Mouse (Mus musculus) midbrain, embryonic 16.5 days (tissue): Measurements from ENCODE around the gene Afap1. TPM values are rescaled to one million over a fixed set of nuclear protein-coding genes. Genes with fewer than 3 reads are reported as not detected.

Experiments
- ATAC-seq: fragments of 200-750 bp; cut with Nextera tagmentation; 2 replicates; pipeline ENCODE4 v1.8.0; 2017; ENCODE audit warnings: moderate TSS enrichment
- H3K27ac ChIP-seq: fragments of 300-500 bp; sonication (generic); 2 replicates; pipeline ENCODE4 v1.5.1; 2014; ENCODE audit warnings: mild to moderate bottlenecking, low read length, mixed read lengths
- H3K27me3 ChIP-seq: fragments of 300-500 bp; sonication (generic); 2 replicates; pipeline ENCODE4 v1.6.1; 2014; ENCODE audit warnings: low read depth, low read length, mixed read lengths; ENCODE audit not compliant: control insufficient read depth, insufficient read depth
- H3K36me3 ChIP-seq: fragments of 300-500 bp; sonication (generic); 2 replicates; pipeline ENCODE4 v1.6.1; 2014; ENCODE audit warnings: mild to moderate bottlenecking, low read length, moderate library complexity, mixed read lengths; ENCODE audit not compliant: control insufficient read depth, insufficient read depth
- H3K4me1 ChIP-seq: fragments of 300-500 bp; sonication (generic); 2 replicates; pipeline ENCODE4 v1.6.1; 2014; ENCODE audit warnings: mild to moderate bottlenecking, low read length, mixed read lengths; ENCODE audit not compliant: control insufficient read depth, insufficient read depth
- H3K4me2 ChIP-seq: fragments of 300-500 bp; sonication (generic); 2 replicates; pipeline ENCODE4 v1.6.1; 2014; ENCODE audit warnings: mild to moderate bottlenecking, low read length, mixed read lengths
- H3K4me3 ChIP-seq: fragments of 300-500 bp; sonication (generic); 2 replicates; pipeline ENCODE4 v1.5.1; 2014; ENCODE audit warnings: low read depth, mild to moderate bottlenecking, low read length, moderate library complexity, mixed read lengths
- H3K9ac ChIP-seq: fragments of 300-500 bp; sonication (generic); 2 replicates; pipeline ENCODE4 v1.6.1; 2014; ENCODE audit warnings: low read depth, low read length, mixed read lengths
- H3K9me3 ChIP-seq: fragments of 300-500 bp; sonication (generic); replicated peaks from 2 replicates; pipeline ENCODE4 v1.6.1; 2014; ENCODE audit warnings: mild to moderate bottlenecking, low read length, mixed read lengths; ENCODE audit not compliant: control insufficient read depth, poor library complexity, severe bottlenecking
- WGBS: fragments of 180-500 bp; shearing (Covaris S2); extraction: QIAGEN DNeasy Blood & Tissue Kit; methylation state at CpG from one replicate; pipeline ENCODE4 v1.1.7; 2014; 5-methylcytosine and 5-hydroxymethylcytosine counted together
- polyA plus RNA-seq: library from polyadenylated mRNA; unstranded; fragments of >200 nt; fragmentation: Nextera tagmentation; extraction: Ambion mirVana; gene quantifications from 2 replicates; pipeline ENCODE4 v1.2.1, GENCODE M21; 2015

Afap1 gene
- polyA plus RNA-seq, 1 experiment from 2014 or later: 61.2 TPM

DNA sequence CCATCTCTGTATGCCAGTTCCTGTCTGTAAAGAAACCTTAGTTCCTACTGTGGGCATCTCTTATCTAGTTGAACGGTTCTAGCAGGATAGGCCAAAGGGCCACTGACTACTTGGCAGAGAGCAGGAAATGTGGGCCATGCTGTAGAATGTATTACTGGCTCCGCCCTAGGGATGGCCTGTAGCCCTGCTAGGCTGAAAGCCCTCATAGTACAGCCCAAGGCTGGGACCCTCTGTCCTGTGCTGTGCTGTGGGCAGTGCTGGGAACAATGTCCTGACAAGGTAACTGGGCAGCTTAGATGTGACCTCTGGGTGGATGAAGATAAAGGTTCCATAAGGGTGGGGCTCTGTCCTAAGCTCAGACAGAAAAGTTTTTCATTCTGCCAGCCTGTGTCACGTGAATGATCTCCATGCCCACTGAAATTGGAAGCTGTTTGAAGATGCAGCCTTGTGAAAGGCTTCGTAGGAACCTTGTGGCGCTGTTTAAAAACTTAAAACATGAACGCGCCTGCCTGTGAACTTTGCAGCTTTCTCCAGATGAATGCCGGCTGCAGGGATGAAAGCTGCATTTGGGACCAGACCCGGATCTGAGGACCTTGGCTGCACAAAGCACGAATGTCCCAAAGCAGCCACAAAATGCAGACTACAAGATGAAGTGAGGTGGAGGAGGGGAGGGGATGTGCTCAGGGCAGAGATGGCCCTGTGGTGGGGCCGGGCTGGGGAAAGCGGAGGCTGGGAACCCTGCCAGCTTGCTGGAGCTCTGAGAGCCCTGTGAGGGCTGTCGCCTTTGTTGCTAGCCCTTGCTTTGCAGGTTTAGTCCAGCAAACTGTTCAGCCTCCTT is 147.5 kb downstream of the Afap1 start:
- no peak overlapping the region for H3K4me3 ChIP-seq
- 48% methylated on average over 13 of the region's 13 CpGs for whole genome bisulfite sequencing
- H3K36me3 ChIP-seq: no peaks in the 10 kb centered on the region
- H3K4me2 ChIP-seq: no peak overlapping the region
- no peak overlapping the region for H3K9ac ChIP-seq
- no peaks in the 10 kb centered on the region for H3K27me3 ChIP-seq
- no peaks in the 10 kb centered on the region for H3K9me3 ChIP-seq
- ATAC-seq: peak; percentile 85
- peak overlapping the region; percentile 63 for H3K27ac ChIP-seq
- peaks cover 6% of the 10 kb centered on the region; the same call in 1 of the 2 replicates for H3K4me1 ChIP-seq

DNA sequence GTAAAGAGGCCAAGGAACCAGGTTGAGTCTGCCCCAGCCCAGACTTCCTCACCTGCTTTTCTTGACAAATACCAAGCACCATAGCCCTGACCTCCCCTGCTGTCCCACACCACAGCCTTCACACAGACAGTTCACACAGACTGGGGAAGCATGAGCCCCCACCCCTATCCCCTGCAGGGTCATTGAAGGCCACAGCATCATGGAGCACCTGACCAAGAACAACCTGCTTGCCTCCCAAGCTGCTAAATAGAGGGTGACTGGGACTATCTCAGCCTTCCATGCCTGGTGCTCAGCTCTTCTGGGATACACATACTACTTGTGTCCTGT is 148.1 kb downstream of the Afap1 start:
- H3K4me2 ChIP-seq: no peak overlapping the region

GRCm38 (mm10) chr5:36041756-36042155 is 148.6 kb downstream of the Afap1 start:
- H3K9me3 ChIP-seq: no peaks in the 10 kb centered on the region
- WGBS: 92% methylated on average over 6 of the region's 6 CpGs
- no peaks in the 10 kb centered on the region for H3K27me3 ChIP-seq
- no peak overlapping the region for H3K9ac ChIP-seq
- no peak overlapping the region for H3K4me3 ChIP-seq
- ATAC-seq: peak; percentile 29; the same call in 1 of the 2 replicates
- peaks cover 6% of the 10 kb centered on the region; the same call in 1 of the 2 replicates for H3K4me1 ChIP-seq
- peak overlapping the region; percentile 63; the same call in 1 of the 2 replicates for H3K27ac ChIP-seq
- no peaks in the 10 kb centered on the region for H3K36me3 ChIP-seq
- no peak overlapping the region for H3K4me2 ChIP-seq

More for the DNA sequence above, 148.1 kb downstream of the Afap1 start:
- H3K4me3 ChIP-seq: no peak overlapping the region
- no peak; the same call in 1 of the 2 replicates for ATAC-seq
- H3K9ac ChIP-seq: 0 out of 2 replicates have a peak overlapping the region, but pooled peaks have one; percentile 1
- H3K27me3 ChIP-seq: no peaks in the 10 kb centered on the region
- H3K9me3 ChIP-seq: no peaks in the 10 kb centered on the region
- peak overlapping the region; percentile 63 for H3K27ac ChIP-seq
- no peaks in the 10 kb centered on the region for H3K36me3 ChIP-seq
- peaks cover 6% of the 10 kb centered on the region; the same call in 1 of the 2 replicates for H3K4me1 ChIP-seq

GRCm38 (mm10) chr5:36043154-36043553 is 150.0 kb downstream of the Afap1 start:
- Histone ChIP-seq H3K36me3 (no peaks in the 10 kb centered on the region), H3K9ac (no peak overlapping the region), H3K4me1 (peaks cover 6% of the 10 kb centered on the region; the same call in 1 of the 2 replicates), H3K4me3 (no peak overlapping the region), H3K4me2 (no peak overlapping the region), H3K9me3 (no peaks in the 10 kb centered on the region), H3K27me3 (no peaks in the 10 kb centered on the region), H3K27ac (no peak overlapping the region)
- no peak for ATAC-seq
- WGBS: 98% methylated on average over 2 of the region's 2 CpGs

Other genes with a start within 250 kb of the Afap1 start
- 15.1 and 15.7 TPM in 2 replicates for gene Htra3, start 213.5 kb upstream of the Afap1 start, polyA plus RNA-seq
- 1.8 and 3.2 TPM in 2 replicates for gene Sh3tc1, start 153.3 kb upstream of the Afap1 start, polyA plus RNA-seq
- 29.4 and 36.2 TPM in 2 replicates for gene Ablim2, start 135.4 kb upstream of the Afap1 start, polyA plus RNA-seq